Mouse (Mus musculus) G1E (cell line): ENCODE measurements around the gene Dock8.

ENCODE experiments used
- CTCF ChIP-seq: IDR thresholded peaks from 2 replicates; pipeline ENCODE4 v1.5.1; 2012; ENCODE audit warnings: low read depth, low read length, inconsistent platforms, mixed read lengths
- GATA2 ChIP-seq: IDR thresholded peaks from 2 replicates; pipeline ENCODE4 v1.6.1; 2012; ENCODE audit warnings: low read depth, low read length, inconsistent platforms, borderline replicate concordance

- TF ChIP-seq CTCF = no peak
- no peak for TF ChIP-seq GATA2
Observed at GRCm38 (mm10) chr19:25006686-25007085, 7.4 kb downstream of the Dock8 start.
